ENCODE assay signal across 23 mouse cellular contexts in genomic region chr7:123293898-123294297, GRCm38 (mm10).
DNase-seq lines count a peak whose midpoint lies in the region; ATAC-seq and TF ChIP-seq lines count a peak whose summit lies in the region.
"Had no signal": no experiment of that assay in that cellular context is flagged by ENCODE, and none has a peak within 500 bp of the region (broad histone marks: within the 10 kb centered on the region; RNA-seq: fewer than 3 reads in every experiment).

No protein-coding gene starts in this region.

- H3K27me3 ChIP-seq in intestine, postnatal 0 days (replicated peaks; ENCODE audit: control insufficient read depth, insufficient read depth, low read length), result no peaks in the 10 kb centered on the region
- H3K27me3 ChIP-seq in intestine, embryonic 16.5 days (replicated peaks; ENCODE audit: control insufficient read depth, insufficient read depth, low read length), result no peaks in the 10 kb centered on the region
- no peaks in the 10 kb centered on the region for H3K27me3 ChIP-seq in stomach, postnatal 0 days (ENCODE audit: control insufficient read depth, insufficient read depth, low read length)
- H3K27me3 ChIP-seq: hindbrain, embryonic 12.5 days; neural tube, embryonic 13.5 days had no signal

- no peak for TF ChIP-seq EP300 in stomach, postnatal 0 days (optimal IDR thresholded peaks at IDR 0.05)

- DNase-seq in NIH3T3 (ENCODE audit: low read depth), result peak; percentile 50
- DNase-seq in adrenal gland, postnatal 36 days, result peak; percentile 39 to 53
- DNase-seq in stomach, postnatal 0 days (ENCODE audit: low spot score), result peak; percentile 35
- DNase-seq in cerebellum, adult 18-20 months, result no peak
- DNase-seq: B cell, adult 2 months; cerebellum, adult 9-11 months; forebrain, postnatal 0 days; gastrocnemius, postnatal 14 days; heart, adult 2 months; kidney, adult 2 months; kidney, postnatal 14 days; liver, postnatal 0 days had no signal

- H3K27ac ChIP-seq in intestine, postnatal 0 days (ENCODE audit: low read depth, low read length), result no peak overlapping the region
- H3K27ac ChIP-seq in intestine, embryonic 16.5 days (ENCODE audit: low read length), result no peak overlapping the region
- H3K27ac ChIP-seq in stomach, postnatal 0 days (replicated peaks), result no peak overlapping the region
- H3K27ac ChIP-seq: heart, adult 2 months; hindbrain, embryonic 12.5 days; macrophage; midbrain, embryonic 10.5 days; neural tube, embryonic 13.5 days had no signal

- H3K4me3 ChIP-seq in intestine, postnatal 0 days (ENCODE audit: low read depth, low read length), result no peak overlapping the region
- H3K4me3 ChIP-seq in intestine, embryonic 16.5 days (ENCODE audit: low read length), result no peak overlapping the region
- no peak overlapping the region for H3K4me3 ChIP-seq in stomach, postnatal 0 days (ENCODE audit: low read depth, low read length)
- H3K4me3 ChIP-seq: heart, adult 2 months; hindbrain, embryonic 12.5 days; midbrain, embryonic 10.5 days; myocyte; neural tube, embryonic 13.5 days had no signal

- no peak overlapping the region for H3K4me2 ChIP-seq in intestine, postnatal 0 days (replicated peaks; ENCODE audit: low read depth)
- H3K4me2 ChIP-seq in intestine, embryonic 16.5 days (ENCODE audit: low read depth, low read length), result no peak overlapping the region
- no peak overlapping the region for H3K4me2 ChIP-seq in stomach, postnatal 0 days (replicated peaks; ENCODE audit: low read depth)
- H3K4me2 ChIP-seq: hindbrain, embryonic 12.5 days; liver, embryonic 11.5 days; neural tube, embryonic 13.5 days had no signal

- no peaks in the 10 kb centered on the region for H3K4me1 ChIP-seq in intestine, postnatal 0 days (replicated peaks; ENCODE audit: control insufficient read depth, insufficient read depth, low read length)
- no peaks in the 10 kb centered on the region for H3K4me1 ChIP-seq in intestine, embryonic 16.5 days (ENCODE audit: control insufficient read depth, insufficient read depth, low read length)
- H3K4me1 ChIP-seq in stomach, postnatal 0 days (replicated peaks; ENCODE audit: control insufficient read depth, insufficient read depth), result no peaks in the 10 kb centered on the region
- H3K4me1 ChIP-seq: hindbrain, embryonic 12.5 days; midbrain, embryonic 10.5 days; neural tube, embryonic 13.5 days had no signal

- 80% methylated on average over 7 of the region's 7 CpGs for WGBS in intestine, postnatal 0 days
- 82% methylated on average over 7 of the region's 7 CpGs for WGBS in intestine, embryonic 16.5 days
- WGBS in stomach, postnatal 0 days, result 69% methylated on average over 7 of the region's 7 CpGs

- TF ChIP-seq CTCF in intestine, postnatal 0 days (IDR thresholded peaks at IDR 0.05; ENCODE audit: low read depth), result no peak
- TF ChIP-seq CTCF in stomach, postnatal 0 days (IDR thresholded peaks at IDR 0.05; ENCODE audit: low read depth), result no peak

- peak; percentile 16; the same call in 1 of the 2 replicates for ATAC-seq in intestine, postnatal 0 days
- ATAC-seq in intestine, embryonic 16.5 days, result no peak
- peak; percentile 84 for ATAC-seq in stomach, postnatal 0 days (ENCODE audit: low FRiP score, low TSS enrichment)
- no peak for ATAC-seq in CD4-positive, CD25-positive, alpha-beta regulatory T cell, adult 4 months
- ATAC-seq: forebrain, postnatal 0 days; liver, postnatal 0 days; lung, postnatal 0 days; midbrain, embryonic 16.5 days had no signal

- no peaks in the 10 kb centered on the region for H3K9me3 ChIP-seq in intestine, postnatal 0 days (ENCODE audit: control insufficient read depth)
- no peaks in the 10 kb centered on the region for H3K9me3 ChIP-seq in intestine, embryonic 16.5 days (ENCODE audit: control insufficient read depth, low read length)
- H3K9me3 ChIP-seq in stomach, postnatal 0 days (ENCODE audit: control insufficient read depth, low read length), result no peaks in the 10 kb centered on the region
- H3K9me3 ChIP-seq: hindbrain, embryonic 12.5 days; midbrain, embryonic 10.5 days; neural tube, embryonic 13.5 days had no signal

- H3K9ac ChIP-seq in intestine, postnatal 0 days (ENCODE audit: low read depth, low read length), result no peak overlapping the region
- H3K9ac ChIP-seq in intestine, embryonic 16.5 days (ENCODE audit: low read depth, low read length), result no peak overlapping the region
- no peak overlapping the region for H3K9ac ChIP-seq in stomach, postnatal 0 days (ENCODE audit: low read length)
- H3K9ac ChIP-seq: forebrain, postnatal 0 days; hindbrain, embryonic 12.5 days; liver, postnatal 0 days; neural tube, embryonic 13.5 days had no signal

- H3K36me3 ChIP-seq in intestine, postnatal 0 days (ENCODE audit: control insufficient read depth, insufficient read depth), result peaks cover 70% of the 10 kb centered on the region
- H3K36me3 ChIP-seq in intestine, embryonic 16.5 days (ENCODE audit: control insufficient read depth, insufficient read depth, low read length), result peaks cover 10% of the 10 kb centered on the region; the same call in 1 of the 2 replicates
- H3K36me3 ChIP-seq in stomach, postnatal 0 days (ENCODE audit: control insufficient read depth, insufficient read depth, low read length), result peaks cover 20% of the 10 kb centered on the region; the same call in 1 of the 2 replicates

Comparison
In these comparisons a context has a peak if more than half of its experiments do, and no peak if none do; other contexts are left out.
1. ATAC-seq: peak in intestine, postnatal 0 days (single experiment) and stomach, postnatal 0 days (single experiment); none in intestine, embryonic 16.5 days (single experiment) and CD4-positive, CD25-positive, alpha-beta regulatory T cell, adult 4 months (single experiment).
2. DNase-seq: peak in NIH3T3 (single experiment), adrenal gland, postnatal 36 days (2 of 2) and stomach, postnatal 0 days (single experiment); none in cerebellum, adult 18-20 months (0 of 2).